Mouse (Mus musculus) testis, adult 2 months (tissue): ENCODE measurements around the gene Gm7138. TPM values are rescaled to one million over a fixed set of nuclear protein-coding genes. Genes with fewer than 3 reads are reported as not detected.

Experiments used
- H3K27ac ChIP-seq: fragments of 200-500 bp; 2 replicates; pipeline ENCODE4 v1.5.1; 2012; ENCODE audit warnings: low read depth, low read length; ENCODE audit not compliant: control insufficient read depth, insufficient read depth
- H3K27me3 ChIP-seq: fragments of 200-500 bp; 2 replicates; pipeline ENCODE4 v1.6.1; 2012; ENCODE audit warnings: mild to moderate bottlenecking, low read length, moderate library complexity; ENCODE audit not compliant: control insufficient read depth, insufficient read depth
- H3K36me3 ChIP-seq: fragments of 200-500 bp; 2 replicates; pipeline ENCODE4 v1.6.1; 2012; ENCODE audit warnings: mild to moderate bottlenecking, low read length; ENCODE audit not compliant: control insufficient read depth, insufficient read depth
- H3K4me1 ChIP-seq: fragments of 200-500 bp; 2 replicates; pipeline ENCODE4 v1.6.1; 2012; ENCODE audit warnings: low read length; ENCODE audit not compliant: control insufficient read depth, insufficient read depth
- H3K4me3 ChIP-seq: fragments of 200-500 bp; 2 replicates; pipeline ENCODE4 v1.5.1; 2012; ENCODE audit warnings: low read depth, mild to moderate bottlenecking, low read length, moderate library complexity, mixed read lengths; ENCODE audit not compliant: control insufficient read depth
- CTCF ChIP-seq: fragments of 200-500 bp; IDR thresholded peaks from 2 replicates; pipeline ENCODE4 v1.5.1; 2012; ENCODE audit warnings: low read depth, mild to moderate bottlenecking, inconsistent platforms, low read length, moderate library complexity; ENCODE audit not compliant: control insufficient read depth, insufficient read depth, insufficient replicate concordance
- POLR2A ChIP-seq: fragments of 200-500 bp; IDR thresholded peaks from 2 replicates; pipeline ENCODE4 v1.6.1; 2012; ENCODE audit warnings: low read depth, mild to moderate bottlenecking, inconsistent platforms, low read length, moderate library complexity; ENCODE audit not compliant: control insufficient read depth
- polyA plus RNA-seq: library from polyadenylated mRNA; depleted of rRNA; stranded (reverse); fragments of >200 nt; gene quantifications from 2 replicates; pipeline ENCODE4 v1.2.3, GENCODE M21; 2012; rRNA removed

Gene Gm7138
- polyA plus RNA-seq, 1 experiment = not detected

DNA sequence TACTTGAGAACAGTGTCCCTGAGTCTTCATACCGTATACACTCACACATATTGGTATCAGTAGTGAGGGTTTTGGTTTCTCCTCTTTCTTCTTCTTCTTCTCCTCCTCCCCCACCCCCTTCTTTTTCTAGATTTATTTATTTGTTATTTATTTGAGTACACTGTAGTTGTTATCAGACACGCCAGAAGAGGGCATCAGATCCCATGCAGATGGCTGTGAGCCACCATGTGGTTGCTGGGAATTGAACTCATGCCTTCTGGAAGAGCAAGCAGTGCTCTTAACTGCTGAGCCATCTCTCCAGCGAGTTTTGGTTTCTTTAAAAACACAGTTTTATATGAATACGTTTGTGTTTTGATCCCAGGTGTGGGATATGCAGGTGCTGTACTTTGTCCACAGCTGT, 48.5 kb downstream of the Gm7138 start:
- Histone ChIP-seq H3K4me3 (no peak overlapping the region), H3K4me1 (no peaks in the 10 kb centered on the region), H3K27ac (no peak overlapping the region), H3K36me3 (no peaks in the 10 kb centered on the region), H3K27me3 (no peaks in the 10 kb centered on the region)
- TF ChIP-seq POLR2A (no peak), CTCF (no peak)

Other genes with a start within 250 kb of the Gm7138 start
- 0.77 and 0.81 TPM in 2 replicates for gene Itgb2, start 246.7 kb downstream of the Gm7138 start, polyA plus RNA-seq
- 127 and 131 TPM in 2 replicates for gene Pttg1ip, start 195.2 kb downstream of the Gm7138 start, polyA plus RNA-seq
- 83.1 and 88.6 TPM in 2 replicates for gene Sumo3, start 170.8 kb downstream of the Gm7138 start, polyA plus RNA-seq
- 0.72 TPM in 1 of 2 replicates, not detected in the other for gene Gm49325, start 170.7 kb downstream of the Gm7138 start, polyA plus RNA-seq
- 66.1 and 70.3 TPM in 2 replicates for gene Ube2g2, start 154.7 kb downstream of the Gm7138 start, polyA plus RNA-seq
- 0.07 and 0.73 TPM in 2 replicates for gene Tspear, start 90.4 kb downstream of the Gm7138 start, polyA plus RNA-seq
- not detected in 2 replicates for gene Gm19402, start 86.2 kb downstream of the Gm7138 start, polyA plus RNA-seq
- gene Gm9508, start 79.7 kb downstream of the Gm7138 start, polyA plus RNA-seq = not detected in 2 replicates
- not detected in 2 replicates for gene Gm10272, start 70.3 kb downstream of the Gm7138 start, polyA plus RNA-seq
- gene Gm10024, start 65.5 kb downstream of the Gm7138 start, polyA plus RNA-seq = not detected in 2 replicates
- not detected in 2 replicates for gene Gm10142, start 61.1 kb downstream of the Gm7138 start, polyA plus RNA-seq
- not detected in 2 replicates for gene Krtap12-1, start 56.3 kb downstream of the Gm7138 start, polyA plus RNA-seq
- not detected in 2 replicates for gene Gm10100, start 50.5 kb downstream of the Gm7138 start, polyA plus RNA-seq
- not detected in 2 replicates for gene Gm18596, start 34.3 kb downstream of the Gm7138 start, polyA plus RNA-seq
- gene Gm9736, start 25.6 kb downstream of the Gm7138 start, polyA plus RNA-seq = not detected in 2 replicates
- not detected in 2 replicates for gene Gm3233, start 17.3 kb downstream of the Gm7138 start, polyA plus RNA-seq
- not detected in 2 replicates for gene Gm3238, start 5.6 kb downstream of the Gm7138 start, polyA plus RNA-seq
- not detected in 2 replicates for gene Gm3250, start 5.6 kb upstream of the Gm7138 start, polyA plus RNA-seq
- not detected in 2 replicates for gene Gm7137, start 11.3 kb upstream of the Gm7138 start, polyA plus RNA-seq
- gene Gm9639, start 18.1 kb upstream of the Gm7138 start, polyA plus RNA-seq = not detected in 2 replicates
- not detected in 2 replicates for gene Gm19668, start 22.2 kb upstream of the Gm7138 start, polyA plus RNA-seq
- not detected in 2 replicates for gene Gm9507, start 34.9 kb upstream of the Gm7138 start, polyA plus RNA-seq
- gene Gm2696, start 37.7 kb upstream of the Gm7138 start, polyA plus RNA-seq = not detected in 2 replicates
- 1.2 and 1.4 TPM in 2 replicates for gene Krtap10-4, start 50.2 kb upstream of the Gm7138 start, polyA plus RNA-seq
- gene Krtap10-10, start 59.0 kb upstream of the Gm7138 start, polyA plus RNA-seq = not detected in 2 replicates
- not detected in 2 replicates for gene Gm36176, start 69.9 kb upstream of the Gm7138 start, polyA plus RNA-seq
- gene Gm10318, start 75.9 kb upstream of the Gm7138 start, polyA plus RNA-seq = not detected in 2 replicates
- gene Gm3285, start 85.0 kb upstream of the Gm7138 start, polyA plus RNA-seq = not detected in 2 replicates
- 0.57 and 1.1 TPM in 2 replicates for gene Lrrc3, start 125.6 kb upstream of the Gm7138 start, polyA plus RNA-seq
- 0.17 and 0.30 TPM in 2 replicates for gene Trpm2, start 193.6 kb upstream of the Gm7138 start, polyA plus RNA-seq
- 61.7 and 72.6 TPM in 2 replicates for gene 1810043G02Rik, start 201.6 kb upstream of the Gm7138 start, polyA plus RNA-seq
- 16.3 and 18.3 TPM in 2 replicates for gene Pfkl, start 233.1 kb upstream of the Gm7138 start, polyA plus RNA-seq